Mouse (Mus musculus) brain, embryonic 14.5 days (tissue): Measurements from ENCODE around the gene Coq6.

Experiments
- CTCF ChIP-seq: fragments of 200-500 bp; IDR thresholded peaks from 2 replicates; pipeline ENCODE4 v1.5.1; 2012; ENCODE audit warnings: inconsistent platforms, mild to moderate bottlenecking, moderate library complexity, borderline replicate concordance; ENCODE audit not compliant: insufficient read depth, insufficient read length; ENCODE audit errors: extremely low read depth
- POLR2A ChIP-seq: fragments of 200-500 bp; IDR thresholded peaks from 2 replicates; pipeline ENCODE4 v1.6.1; 2012; ENCODE audit warnings: mild to moderate bottlenecking, inconsistent platforms, borderline replicate concordance; ENCODE audit not compliant: poor library complexity, insufficient read depth, insufficient read length, severe bottlenecking; ENCODE audit errors: extremely low read depth

GRCm38 (mm10) chr12:84316006-84316405 lies 45.5 kb upstream of the Coq6 start:
- TF ChIP-seq CTCF (no peak), POLR2A (no peak)
